Mouse (Mus musculus): ENCODE measurements around the gene Stk4.

Gene Stk4

DNA sequence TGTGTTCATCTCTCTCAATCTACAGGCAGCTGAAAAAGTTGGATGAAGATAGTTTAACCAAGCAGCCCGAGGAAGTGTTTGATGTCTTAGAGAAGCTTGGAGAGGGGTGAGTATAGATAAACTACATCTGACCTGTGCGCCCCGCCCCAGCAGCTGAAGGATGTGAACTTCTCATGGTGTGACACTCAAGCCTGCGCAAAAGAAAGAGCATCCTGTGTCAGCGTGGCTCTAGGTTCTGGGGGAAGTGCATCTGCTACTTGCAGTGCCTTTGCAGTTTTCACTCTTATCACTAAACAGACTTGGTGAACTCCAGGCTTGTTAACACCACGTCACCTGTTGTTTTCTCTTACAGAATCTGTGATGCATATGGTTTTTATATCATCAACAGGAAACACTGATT is 9.4 kb downstream of the Stk4 start:
- DNase-seq (ENCODE audit: low spot score in 2 of 2) = peak in 1 of 2 experiments; percentile 35

DNA sequence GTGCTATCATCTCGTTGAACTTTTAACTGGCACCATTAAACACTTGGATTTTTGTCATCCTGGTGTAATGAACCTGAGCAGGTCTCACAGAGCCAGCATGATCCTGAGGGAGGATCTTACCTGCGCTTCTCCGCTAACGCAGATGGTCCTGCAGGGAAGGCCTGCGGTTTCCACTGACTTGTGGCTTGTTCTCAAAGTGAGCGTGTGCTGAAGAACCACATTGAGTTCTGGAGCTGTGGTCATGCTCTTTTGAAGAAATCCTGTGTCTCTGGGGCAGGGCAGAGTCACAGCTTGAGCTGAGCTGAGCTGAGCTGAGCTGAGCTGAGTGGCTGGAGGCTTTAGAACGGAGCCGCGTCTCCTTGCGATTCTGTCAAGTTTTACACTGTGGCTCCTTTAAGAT is 11.5 kb downstream of the Stk4 start:
- no peak for DNase-seq (ENCODE audit: low spot score in 2 of 2)

DNA sequence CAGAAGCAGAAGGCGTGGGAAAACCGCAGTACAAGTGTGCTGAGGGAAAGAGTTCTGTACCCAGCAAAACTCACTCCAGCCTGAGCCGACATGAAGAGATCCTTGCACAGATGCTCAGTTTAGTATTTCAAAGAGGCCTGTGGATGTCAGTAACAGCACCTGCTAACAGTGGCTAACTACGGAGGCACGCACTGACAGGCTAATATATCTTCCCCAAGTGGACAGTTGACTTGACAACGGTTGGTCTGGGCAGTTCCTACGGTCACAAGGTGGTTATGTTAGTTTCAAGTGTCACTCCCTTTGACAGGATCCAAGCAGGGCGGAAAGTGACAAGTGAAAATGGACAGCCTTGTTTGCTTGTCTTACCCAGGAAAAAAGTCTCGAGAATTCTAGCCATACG is 12.1 kb downstream of the Stk4 start:
- no peak for DNase-seq (ENCODE audit: low spot score in 2 of 2)

DNA sequence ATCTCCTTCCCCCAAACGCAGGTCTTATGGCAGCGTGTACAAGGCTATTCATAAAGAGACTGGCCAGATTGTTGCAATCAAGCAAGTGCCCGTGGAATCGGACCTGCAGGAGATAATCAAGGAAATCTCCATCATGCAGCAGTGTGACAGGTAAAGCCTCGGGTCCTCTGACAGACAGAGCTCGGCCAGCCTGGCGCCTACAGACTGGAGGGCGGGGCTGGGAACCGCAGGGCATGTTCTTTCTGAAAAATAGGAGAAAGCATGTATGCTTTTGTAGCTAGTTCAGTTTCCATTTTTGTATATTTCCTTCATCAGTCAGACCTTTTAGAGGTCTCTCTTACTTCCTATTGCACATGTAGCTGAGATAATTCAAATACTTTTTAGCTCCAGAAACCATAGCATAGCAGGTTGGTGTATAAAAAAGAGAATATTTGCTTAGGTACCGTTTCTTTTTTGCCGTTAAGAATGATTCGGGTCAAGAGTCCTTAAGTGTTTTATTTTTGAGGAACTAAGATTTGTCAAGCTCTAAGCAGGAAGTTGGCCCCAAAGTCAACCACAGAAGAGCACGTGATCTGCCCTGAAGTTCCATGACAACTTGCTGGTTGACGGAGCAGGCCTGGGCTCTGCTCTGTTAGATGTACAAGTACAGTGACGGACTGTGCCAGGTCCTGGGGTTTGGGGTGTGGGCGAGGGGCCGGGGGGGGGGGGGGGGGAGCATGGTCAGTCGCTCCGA is 13.7 kb downstream of the Stk4 start:
- DNase-seq (ENCODE audit: low spot score in 2 of 2) = peak; percentile 52 to 56

DNA sequence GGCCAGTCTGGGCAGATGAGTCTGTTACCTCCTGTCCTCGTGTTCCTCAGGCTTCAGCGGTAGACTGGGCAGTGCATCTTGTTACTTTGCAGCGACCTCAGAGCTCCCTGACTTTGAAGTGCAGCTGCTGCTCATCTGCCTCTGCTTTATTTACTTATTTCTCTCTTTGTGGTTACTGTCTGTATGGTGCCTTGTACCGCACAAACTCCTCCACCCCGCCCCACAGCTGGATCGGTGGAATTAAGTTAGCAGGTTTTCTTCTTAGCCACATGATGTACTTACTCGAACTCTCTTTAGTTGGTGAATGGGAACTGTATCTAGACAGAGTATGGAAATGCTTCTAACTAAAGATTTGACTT is 14.2 kb downstream of the Stk4 start:
- peak; percentile 29 for DNase-seq (ENCODE audit: low spot score in 2 of 2)

DNA sequence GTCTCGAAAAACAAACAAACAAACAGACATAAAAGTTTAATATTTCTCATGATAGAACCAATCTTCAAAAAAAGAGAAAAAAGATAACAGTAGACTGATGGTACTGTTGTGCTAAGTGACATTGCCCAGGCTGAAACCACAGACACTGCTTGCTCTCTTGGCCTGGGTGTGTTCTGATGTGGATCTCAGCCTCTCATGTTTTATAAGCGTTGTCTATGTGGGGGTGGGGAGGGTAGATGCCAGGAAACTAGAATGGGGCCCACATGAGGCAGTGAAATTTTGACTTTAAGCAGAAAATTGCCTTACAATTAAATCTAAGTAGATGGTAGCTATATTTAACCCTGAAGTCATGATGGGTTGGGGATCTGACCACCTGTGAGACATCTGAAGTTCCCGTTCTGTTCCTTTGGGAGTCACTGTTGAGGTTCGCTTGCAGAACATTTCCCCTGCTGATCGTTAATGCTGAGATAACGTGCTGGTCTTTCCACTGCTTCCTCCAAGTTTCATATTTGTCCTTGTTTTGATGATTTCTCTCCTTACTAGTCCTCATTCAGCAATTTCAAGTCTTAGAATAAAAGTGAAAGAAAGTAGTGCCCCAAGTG is 17.4 kb downstream of the Stk4 start:
- DNase-seq (ENCODE audit: low spot score in 2 of 2) = no peak

DNA sequence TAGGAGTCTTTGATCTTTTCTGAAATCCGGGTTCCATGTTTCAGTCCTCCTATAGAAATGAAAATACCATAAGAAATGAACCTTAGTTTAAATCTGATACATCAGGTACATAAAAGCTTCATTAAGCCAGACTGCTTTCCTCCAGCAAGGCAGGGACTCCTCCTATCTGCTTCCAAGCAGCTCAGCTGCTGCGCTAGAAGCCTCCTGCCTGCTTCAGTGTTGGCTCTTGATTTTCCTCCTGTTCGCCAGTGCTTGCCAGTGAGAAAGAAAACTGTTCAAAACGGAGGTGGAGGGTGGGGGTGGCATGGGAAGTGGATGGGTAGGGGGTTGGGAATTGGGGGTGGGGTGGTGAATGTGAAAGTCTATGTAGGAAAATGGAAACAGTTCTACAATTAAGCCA is 19.4 kb downstream of the Stk4 start:
- DNase-seq (ENCODE audit: low spot score in 2 of 2) = no peak

DNA sequence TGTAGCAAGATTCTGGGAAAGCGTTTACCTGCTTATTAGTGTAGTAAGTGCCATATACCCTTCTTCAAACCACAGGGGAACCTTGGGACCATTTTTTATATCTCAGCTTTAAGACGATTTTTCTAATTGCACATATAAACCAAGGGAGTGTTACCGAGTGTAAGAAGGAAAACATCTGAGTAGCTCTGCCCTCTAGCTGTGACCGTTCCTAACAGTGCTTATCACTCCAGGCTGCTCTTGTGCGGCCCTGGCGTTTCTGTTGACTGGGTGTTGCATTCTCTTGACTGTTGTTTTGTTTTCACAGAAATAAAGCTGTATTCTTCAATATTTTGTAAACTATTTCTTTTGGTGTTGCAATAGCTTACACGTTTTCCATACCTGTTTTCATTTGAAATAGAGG is 24.0 kb downstream of the Stk4 start:
- no peak for DNase-seq (ENCODE audit: low spot score in 2 of 2)

DNA sequence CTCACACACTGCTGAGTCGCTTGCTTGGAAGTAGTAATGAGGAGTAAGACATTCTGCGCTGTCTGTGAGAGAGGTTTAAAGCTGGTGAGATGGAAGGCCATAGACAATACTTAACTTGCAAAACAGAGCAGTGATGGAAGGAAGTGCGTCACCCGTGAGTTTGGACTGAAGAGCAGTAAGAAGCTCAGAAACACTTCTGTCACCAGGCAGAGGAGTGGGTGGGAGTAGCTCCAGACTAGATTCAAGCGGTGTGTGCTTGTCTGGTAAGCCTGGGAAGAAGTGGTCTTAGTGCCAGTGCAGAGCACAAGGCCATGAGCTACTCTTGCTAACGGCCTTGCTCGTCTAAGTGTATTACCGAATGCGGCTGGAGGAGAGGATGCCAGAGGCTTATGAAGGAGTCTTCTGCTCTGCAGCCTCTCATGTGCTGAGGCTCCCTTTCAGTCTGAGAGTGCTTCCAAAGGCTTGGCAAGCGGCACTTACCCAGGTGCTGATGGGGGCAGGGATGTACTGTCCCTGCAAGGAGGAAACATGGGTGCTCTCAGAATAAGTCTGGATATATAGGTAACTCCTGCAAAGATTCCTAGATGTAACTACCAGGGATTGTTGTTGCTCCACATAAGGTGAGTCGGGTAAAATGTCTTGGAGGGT is 28.6 kb downstream of the Stk4 start:
- no peak for DNase-seq (ENCODE audit: low spot score in 2 of 2)

DNA sequence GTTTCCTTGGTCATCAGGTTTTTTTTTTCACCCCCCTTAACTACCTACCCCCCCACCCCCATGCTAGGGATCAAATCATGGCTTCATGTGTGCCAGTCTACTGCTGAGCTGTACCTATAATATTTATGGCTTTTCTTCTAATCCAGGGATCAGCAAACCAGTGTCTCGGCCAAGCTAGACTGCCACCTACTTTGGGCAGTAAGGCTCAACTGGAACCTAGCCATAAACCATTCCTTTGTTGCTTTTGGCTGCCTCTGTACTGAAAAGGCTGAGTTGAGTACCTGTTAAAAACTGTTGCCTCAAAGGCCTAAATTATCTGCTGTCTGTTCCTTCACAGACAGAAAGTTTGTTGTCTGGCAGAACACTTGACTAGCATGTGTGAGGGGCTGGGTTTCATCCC is 31.8 kb downstream of the Stk4 start:
- DNase-seq (ENCODE audit: low spot score in 2 of 2) = no peak

DNA sequence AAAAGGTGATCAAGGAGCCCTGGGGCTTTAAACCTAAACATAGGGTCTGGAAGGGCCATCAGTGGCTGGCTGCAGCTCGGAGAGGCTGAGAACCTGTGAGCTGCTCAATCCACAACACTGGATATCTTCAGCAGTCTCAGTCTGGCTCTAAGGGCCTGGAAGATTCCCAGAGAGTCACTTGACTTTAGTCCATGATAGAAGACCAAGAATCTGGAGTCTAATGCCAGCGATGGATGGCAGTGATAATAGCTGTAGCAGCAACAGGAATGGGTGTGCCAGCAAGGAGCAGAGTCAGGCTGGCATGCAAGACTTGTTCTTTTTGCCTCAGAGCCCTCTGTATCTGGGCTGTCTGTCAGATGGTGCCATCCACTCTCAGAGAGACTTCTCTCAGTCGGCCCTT is 32.2 kb downstream of the Stk4 start:
- no peak for DNase-seq (ENCODE audit: low spot score in 2 of 2)

DNA sequence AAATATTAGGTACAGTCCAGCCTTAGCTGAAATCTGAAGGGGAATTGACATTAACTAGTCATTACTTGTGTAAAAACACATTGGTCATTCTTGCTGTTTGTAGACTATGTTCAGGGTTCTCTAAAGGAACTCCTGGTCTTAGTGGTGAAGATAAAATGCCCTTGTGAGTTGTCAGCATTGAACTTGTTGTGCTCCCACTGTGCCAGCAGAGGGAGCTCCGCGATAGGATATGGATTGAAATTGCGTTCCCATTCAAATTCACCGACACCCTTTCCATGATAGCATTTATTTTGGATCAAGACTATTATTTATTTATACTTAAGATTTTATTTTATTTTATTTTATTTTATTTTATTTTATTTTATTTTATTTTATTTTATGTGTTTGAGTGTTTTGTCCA is 33.4 kb downstream of the Stk4 start:
- DNase-seq (ENCODE audit: low spot score in 2 of 2) = peak in 1 of 2 experiments; percentile 43

DNA sequence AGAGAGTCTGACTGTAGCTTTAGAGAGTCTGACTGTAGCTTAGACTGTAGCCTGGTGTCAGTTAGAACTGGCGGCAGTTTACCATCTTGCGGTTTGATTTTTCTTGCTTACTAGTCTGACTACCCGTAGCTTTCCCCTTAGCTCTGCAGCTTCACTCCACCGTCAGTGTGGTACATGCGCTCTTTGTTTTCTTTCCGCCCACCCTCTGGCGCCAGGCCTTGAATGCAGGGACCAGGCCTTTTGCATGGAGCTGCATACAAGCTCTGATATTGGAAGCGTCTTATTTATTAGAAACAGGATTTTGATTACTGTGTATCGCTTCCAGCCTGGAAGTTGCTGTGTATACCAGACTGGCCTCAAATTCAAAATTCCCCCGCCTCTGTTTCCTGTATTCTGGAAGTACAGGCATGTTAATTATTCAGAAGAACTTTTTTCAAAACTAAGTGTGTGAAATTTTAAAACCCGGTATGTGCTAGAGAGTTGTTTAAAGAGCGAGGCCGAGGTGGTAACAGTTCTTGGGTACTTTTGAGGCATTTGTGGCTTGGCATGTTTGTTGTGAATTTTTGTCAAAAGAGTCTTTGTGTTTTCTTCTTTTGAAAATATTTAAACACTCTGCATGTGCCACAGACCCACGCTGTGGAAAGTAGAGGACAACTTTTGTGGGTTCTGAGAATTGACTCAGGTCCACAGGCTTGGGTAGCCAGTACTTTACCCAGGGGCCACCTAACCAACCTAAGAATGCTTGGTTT is 36.3 kb downstream of the Stk4 start:
- DNase-seq (ENCODE audit: low spot score in 2 of 2) = no peak

DNA sequence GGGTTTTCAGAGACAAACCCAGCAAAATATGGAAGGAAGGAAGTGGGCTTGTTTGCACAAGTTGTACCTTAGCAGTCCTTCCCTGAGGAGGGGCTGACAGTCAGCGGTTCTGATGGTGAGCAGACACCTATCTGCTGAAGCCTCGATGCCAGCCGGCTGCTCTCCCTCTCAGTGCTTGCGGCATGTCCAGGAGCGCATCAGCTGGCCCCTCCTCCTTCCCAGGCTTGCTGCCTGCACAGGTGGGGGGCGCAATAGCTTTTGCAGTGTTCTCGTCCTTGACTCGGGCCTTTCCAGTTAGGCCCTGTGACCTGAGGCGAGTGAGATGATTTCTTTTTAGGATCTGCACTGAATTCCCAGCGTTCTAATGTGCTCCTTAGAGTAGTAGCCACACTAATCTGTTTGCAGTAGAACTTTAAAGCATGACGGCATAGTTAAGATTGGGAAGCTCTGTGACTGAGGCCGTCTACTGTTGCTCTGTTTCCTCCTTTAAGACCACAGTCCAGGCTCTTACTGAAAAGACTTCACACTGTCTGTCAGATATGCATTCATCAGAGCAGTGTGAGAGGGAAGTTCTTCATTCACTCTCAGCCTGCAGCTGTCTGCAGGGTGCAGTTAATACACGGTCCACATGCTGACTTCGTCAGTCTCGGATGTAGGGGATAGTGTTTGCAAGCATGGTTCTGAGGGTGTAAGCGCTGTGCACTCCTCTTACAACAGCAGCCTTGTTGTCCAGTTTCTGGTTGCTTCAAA is 37.2 kb downstream of the Stk4 start:
- DNase-seq (ENCODE audit: low spot score in 2 of 2) = no peak

DNA sequence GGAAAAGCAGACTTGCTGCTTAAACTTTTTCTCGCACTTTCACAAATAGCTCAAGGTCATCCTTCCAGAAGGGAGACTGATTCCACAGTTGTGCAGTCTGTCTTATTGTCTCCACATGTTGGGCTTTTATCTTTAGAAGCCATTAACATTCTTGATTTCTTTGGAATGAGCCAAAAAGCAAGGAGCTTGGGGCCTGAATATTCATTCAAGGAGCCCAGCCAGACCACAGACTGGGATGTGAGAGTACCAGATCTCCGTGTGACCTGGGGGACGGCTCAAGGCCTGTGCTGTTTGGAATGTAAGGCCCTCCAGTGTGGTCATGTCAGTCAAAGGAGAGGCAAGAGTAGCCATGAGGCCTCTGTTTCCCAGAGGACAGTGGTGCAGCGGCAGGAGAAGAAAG is 38.4 kb downstream of the Stk4 start:
- no peak for DNase-seq (ENCODE audit: low spot score in 2 of 2)

DNA sequence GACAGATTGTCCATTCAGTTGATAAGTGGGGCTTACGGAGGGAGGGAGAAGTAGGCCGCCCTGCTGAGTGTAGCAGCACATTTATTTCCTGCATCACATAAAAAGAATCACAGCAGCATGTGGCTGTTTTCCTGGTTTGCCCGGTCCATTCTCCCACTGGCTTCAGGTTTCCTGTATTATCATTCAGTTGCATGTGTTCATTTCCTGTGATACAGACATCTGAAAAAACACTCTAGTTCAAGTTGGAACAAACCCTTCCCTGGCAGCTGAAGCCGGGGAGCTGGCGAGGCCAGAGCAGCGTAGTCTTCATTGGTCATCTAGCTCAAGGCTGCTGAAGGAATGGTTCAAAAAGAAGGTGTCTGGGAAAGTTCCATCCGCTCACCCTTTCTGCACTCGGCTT is 41.4 kb downstream of the Stk4 start:
- no peak for DNase-seq (ENCODE audit: low spot score in 2 of 2)

DNA sequence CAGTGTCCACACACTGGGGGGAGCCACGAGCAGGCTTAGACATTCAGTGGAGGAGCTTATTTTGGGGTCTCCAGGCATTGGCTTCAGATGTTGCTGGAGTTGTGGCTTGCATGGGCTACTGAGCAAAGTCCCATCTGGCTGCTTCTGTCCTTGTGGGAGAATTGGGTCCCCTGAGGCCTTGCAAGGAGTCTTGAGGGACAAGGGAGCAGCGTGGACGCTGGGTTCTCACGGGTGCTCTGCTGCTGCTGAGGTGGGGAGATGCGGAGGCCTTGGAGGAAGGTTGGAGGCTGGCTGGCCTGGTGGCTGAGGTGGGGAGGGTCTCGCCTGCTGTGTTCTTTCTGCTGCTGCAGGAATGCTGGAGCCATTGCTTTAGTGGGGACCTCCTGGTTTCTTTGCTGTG is 43.9 kb downstream of the Stk4 start:
- no peak for DNase-seq (ENCODE audit: low spot score in 2 of 2)

DNA sequence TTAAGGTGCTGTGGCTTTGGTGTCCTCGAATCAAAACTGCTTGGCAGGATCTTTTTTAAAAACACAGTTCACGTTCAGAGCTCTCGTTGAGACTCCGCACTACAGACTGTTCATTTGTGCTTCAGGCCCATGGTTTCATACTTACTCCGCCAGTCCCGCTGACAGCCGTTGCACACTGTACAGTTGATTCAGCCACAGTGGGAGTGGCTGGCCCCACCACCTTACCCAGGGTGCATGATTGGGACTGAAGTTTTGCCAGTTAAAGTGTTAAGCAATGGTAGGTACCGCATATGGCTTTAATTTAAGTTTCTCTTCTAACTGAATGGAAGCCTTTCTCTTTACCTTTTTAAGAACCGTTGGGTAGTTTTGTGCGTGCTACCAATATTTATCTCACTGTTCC is 45.4 kb downstream of the Stk4 start:
- DNase-seq (ENCODE audit: low spot score in 2 of 2) = no peak

DNA sequence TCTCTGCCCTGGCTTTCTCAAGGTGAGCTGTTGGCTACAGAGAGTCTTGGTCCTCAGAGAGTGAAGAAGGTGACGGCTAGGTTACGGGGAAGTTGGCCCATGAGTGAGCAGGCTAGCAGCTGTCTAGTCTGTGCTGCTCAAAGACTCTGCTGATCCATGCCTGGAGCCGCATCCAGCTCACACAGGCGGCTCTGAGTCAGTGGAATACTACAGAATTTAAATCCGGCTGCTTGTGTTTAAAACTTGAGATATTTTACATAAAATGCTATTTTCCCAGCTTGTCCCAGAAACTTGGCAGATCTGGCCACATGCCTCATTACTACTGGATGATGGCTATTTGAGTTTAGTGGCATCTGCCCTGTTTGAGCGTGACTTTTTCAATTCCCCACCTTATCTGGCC is 49.4 kb downstream of the Stk4 start:
- no peak for DNase-seq (ENCODE audit: low spot score in 2 of 2)

DNA sequence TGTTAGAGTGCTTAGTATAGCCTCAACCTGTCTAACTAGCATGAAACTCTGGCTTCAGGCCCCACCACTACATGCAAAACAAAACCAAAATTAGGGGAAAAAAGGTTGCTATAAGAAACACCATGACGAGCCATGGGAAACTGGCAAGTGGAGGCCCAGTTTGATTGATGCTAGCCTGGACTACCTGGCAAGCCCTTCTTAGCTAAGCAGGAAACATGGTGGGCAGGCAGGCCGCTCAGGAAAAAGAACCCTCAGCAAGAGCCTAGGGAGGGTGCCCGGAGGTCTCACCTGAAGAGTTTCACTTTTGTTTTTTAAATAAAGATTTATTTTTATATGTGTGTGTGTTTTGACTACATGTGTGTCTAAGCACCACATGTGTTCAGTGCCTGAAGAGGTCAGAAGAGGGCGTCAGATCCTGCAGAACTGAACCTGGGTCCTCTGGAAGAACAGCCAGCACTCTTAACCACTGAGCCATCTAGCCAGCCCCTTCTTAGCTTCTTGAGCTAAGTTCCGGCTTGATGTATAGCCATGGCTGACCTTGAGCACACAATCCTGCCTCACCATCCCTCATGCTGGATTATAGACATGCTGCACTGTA is 53.1 kb downstream of the Stk4 start:
- DNase-seq (ENCODE audit: low spot score in 2 of 2) = no peak

DNA sequence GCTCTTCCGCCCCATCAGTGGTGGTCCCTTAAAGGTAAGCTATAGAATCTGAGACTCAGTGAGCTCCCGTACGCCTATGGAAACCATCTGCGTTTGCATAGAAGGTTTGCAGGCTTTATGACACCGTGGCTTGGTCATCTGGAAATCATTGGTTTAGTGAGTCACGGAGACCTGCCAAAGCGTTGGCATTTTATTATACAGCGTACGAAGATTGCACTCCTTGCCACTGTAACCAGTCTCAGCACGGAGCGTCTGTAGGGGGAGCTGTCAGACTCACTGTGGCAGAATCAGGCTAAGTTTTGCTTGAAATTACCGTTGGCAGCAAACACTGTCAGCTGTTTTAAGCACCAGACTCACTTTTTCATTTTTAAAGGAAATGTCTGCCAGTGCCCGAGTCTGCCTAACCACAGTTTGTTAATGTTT is 56.4 kb downstream of the Stk4 start:
- DNase-seq (ENCODE audit: low spot score in 2 of 2) = no peak

DNA sequence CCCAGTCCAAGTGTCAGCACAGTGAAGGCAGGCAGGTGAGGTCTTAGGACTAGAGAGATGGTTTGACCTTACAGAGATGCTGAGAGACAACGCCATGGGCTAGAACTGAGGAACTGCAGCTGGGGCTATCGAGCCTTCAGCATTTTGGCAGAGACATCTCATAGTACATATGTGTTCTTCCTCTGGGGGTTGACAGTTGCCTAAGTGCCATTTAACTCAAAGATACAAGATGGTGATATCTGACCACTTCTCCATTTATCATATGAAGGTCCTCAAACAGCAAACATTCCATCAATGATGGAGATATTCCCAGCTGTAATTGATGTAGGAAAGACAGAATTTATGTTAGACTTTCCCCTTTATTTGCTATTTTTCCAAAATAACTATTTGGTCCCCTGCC is 57.2 kb downstream of the Stk4 start:
- DNase-seq (ENCODE audit: low spot score in 2 of 2) = no peak

All from spleen, postnatal 14 days (tissue).